Mouse (Mus musculus): ENCODE measurements around the gene Dll4.

Dll4 gene

GRCm38 (mm10) chr2:119311544-119311943 lies 14.0 kb upstream of the Dll4 start:
- no peak for DNase-seq (ENCODE audit: low spot score)

GRCm38 (mm10) chr2:119312380-119312958 lies 13.1 kb upstream of the Dll4 start:
- DNase-seq (ENCODE audit: low spot score): no peak

- no peak for DNase-seq (ENCODE audit: low spot score)
Observed at GRCm38 (mm10) chr2:119313780-119314479, 11.7 kb upstream of the Dll4 start.

- DNase-seq (ENCODE audit: low spot score): no peak
Observed at GRCm38 (mm10) chr2:119314742-119315310, 10.8 kb upstream of the Dll4 start.

GRCm38 (mm10) chr2:119318043-119318710 lies 7.4 kb upstream of the Dll4 start:
- no peak for DNase-seq (ENCODE audit: low spot score)

GRCm38 (mm10) chr2:119320571-119320970 lies 5.0 kb upstream of the Dll4 start:
- DNase-seq (ENCODE audit: low spot score): no peak

- no peak for DNase-seq (ENCODE audit: low spot score)
Observed at GRCm38 (mm10) chr2:119321771-119322586, 3.6 kb upstream of the Dll4 start.

- DNase-seq (ENCODE audit: low spot score): no peak
Observed at GRCm38 (mm10) chr2:119322587-119323300, 2.8 kb upstream of the Dll4 start.

- no peak for DNase-seq (ENCODE audit: low spot score)
Observed at GRCm38 (mm10) chr2:119323866-119324575, 1.6 kb upstream of the Dll4 start.

- DNase-seq (ENCODE audit: low spot score): no peak
Observed at GRCm38 (mm10) chr2:119324576-119325318, 837 bp upstream of the Dll4 start.

- no peak for DNase-seq (ENCODE audit: low spot score)
Observed at GRCm38 (mm10) chr2:119326161-119327101, 847 bp downstream of the Dll4 start.

GRCm38 (mm10) chr2:119327102-119327480 lies 1.5 kb downstream of the Dll4 start:
- DNase-seq (ENCODE audit: low spot score): no peak

- DNase-seq (ENCODE audit: low spot score): no peak
Observed at GRCm38 (mm10) chr2:119327942-119328526, 2.5 kb downstream of the Dll4 start.

GRCm38 (mm10) chr2:119328546-119328945 lies 3.0 kb downstream of the Dll4 start:
- no peak for DNase-seq (ENCODE audit: low spot score)

- DNase-seq (ENCODE audit: low spot score): no peak
Observed at GRCm38 (mm10) chr2:119329123-119329817, 3.7 kb downstream of the Dll4 start.

- DNase-seq (ENCODE audit: low spot score): no peak
Observed at GRCm38 (mm10) chr2:119330795-119331194, 5.2 kb downstream of the Dll4 start.

- DNase-seq (ENCODE audit: low spot score): no peak
Observed at GRCm38 (mm10) chr2:119332177-119332661, 6.6 kb downstream of the Dll4 start.

- no peak for DNase-seq (ENCODE audit: low spot score)
Observed at GRCm38 (mm10) chr2:119334135-119334534, 8.6 kb downstream of the Dll4 start.

All from c-Kit-positive CD71-positive TER-119-positive erythroid progenitor cells, embryonic 14.5 days (primary cell).